Mouse (Mus musculus) MEL (cell line): ENCODE results near the gene Zbtb22.
"Not testable (repeated sequence)": the region's sequence is repeated elsewhere in the genome, so short reads cannot be mapped to it uniquely, and the experiment has no call there.

Experiments used
- CHD1 ChIP-seq: IDR thresholded peaks from 2 replicates; pipeline ENCODE4 v1.6.1; 2012; ENCODE audit warnings: low read depth, mild to moderate bottlenecking, inconsistent platforms, low read length, improper control_type of control experiment
- CTCF ChIP-seq, 3 experiments: IDR thresholded peaks in 2 of 3; conservative IDR thresholded peaks in 1 of 3; 2 replicates each; pipeline ENCODE4 v1.5.1; 2011 to 2012; ENCODE audit warnings: low read length in 3 of 3, low read depth in 2 of 3, mild to moderate bottlenecking in 2 of 3, improper control_type of control experiment in 1 of 3, inconsistent platforms in 1 of 3, mixed read lengths in 1 of 3, moderate library complexity in 1 of 3; ENCODE audit not compliant: control insufficient read depth in 1 of 3, insufficient read depth in 1 of 3, poor library complexity in 1 of 3, severe bottlenecking in 1 of 3
- E2F4 ChIP-seq: IDR thresholded peaks from 2 replicates; pipeline ENCODE4 v1.6.1; 2011; ENCODE audit warnings: low read depth, low read length, improper control_type of control experiment, borderline replicate concordance
- MAFK ChIP-seq: IDR thresholded peaks from 2 replicates; pipeline ENCODE4 v1.6.1; 2011; ENCODE audit warnings: low read depth, mild to moderate bottlenecking, low read length, improper control_type of control experiment, borderline replicate concordance
- MEF2A ChIP-seq: IDR thresholded peaks from 2 replicates; pipeline ENCODE4 v1.6.1; 2014; ENCODE audit warnings: low read depth, mild to moderate bottlenecking, inconsistent platforms, low read length, improper control_type of control experiment; ENCODE audit not compliant: poor library complexity, insufficient replicate concordance, severe bottlenecking; ENCODE audit errors: extremely low read depth
- NRF1 ChIP-seq: IDR thresholded peaks from 2 replicates; pipeline ENCODE4 v1.6.1; 2014; ENCODE audit warnings: low read depth, mild to moderate bottlenecking, inconsistent platforms, low read length, improper control_type of control experiment, moderate library complexity; ENCODE audit not compliant: poor library complexity, insufficient read depth, severe bottlenecking
- POLR2A ChIP-seq, 2 experiments: IDR thresholded peaks; 2 replicates each; pipeline ENCODE4 v1.6.1; 2011 to 2012; ENCODE audit warnings: low read length in 2 of 2, mild to moderate bottlenecking in 2 of 2, control low read depth in 1 of 2, improper control_type of control experiment in 1 of 2, low read depth in 1 of 2, moderate library complexity in 1 of 2; ENCODE audit not compliant: control insufficient read depth in 1 of 2, insufficient read depth in 1 of 2, poor library complexity in 1 of 2
- USF2 ChIP-seq, 2 experiments: IDR thresholded peaks; 2 replicates each; pipeline ENCODE4 v1.6.1; 2011 to 2012; ENCODE audit warnings: improper control_type of control experiment in 2 of 2, low read length in 2 of 2, borderline replicate concordance in 1 of 2, inconsistent platforms in 1 of 2, low read depth in 1 of 2, mild to moderate bottlenecking in 1 of 2; ENCODE audit not compliant: insufficient read depth in 1 of 2

- peak in 2 of 3 experiments; percentile 17 to 25; a peak in 1 of 6 replicates for TF ChIP-seq CTCF (IDR thresholded peaks at IDR 0.05 in 2 of 3, conservative IDR thresholded peaks at IDR 0.05 in 1 of 3; ENCODE audit: control insufficient read depth in 1 of 3, insufficient read depth in 1 of 3, low read depth in 2 of 3, low read length in 3 of 3, poor library complexity in 1 of 3, severe bottlenecking in 1 of 3)
- not testable (repeated sequence) for TF ChIP-seq USF2 (IDR thresholded peaks at IDR 0.05; ENCODE audit: borderline replicate concordance in 1 of 2, insufficient read depth in 1 of 2, low read depth in 1 of 2, low read length in 2 of 2); NRF1; MAFK; POLR2A (IDR thresholded peaks at IDR 0.05; ENCODE audit: control insufficient read depth in 1 of 2, insufficient read depth in 1 of 2, low read depth in 1 of 2, low read length in 2 of 2, poor library complexity in 1 of 2); MEF2A; E2F4; CHD1
Observed at GRCm38 (mm10) chr17:33875797-33876196, 39.9 kb upstream of the Zbtb22 start.
